Mouse (Mus musculus) WW6 (cell line): Measurements from ENCODE around the gene Fam19a3.
A peak's percentile ranks its signal among the peaks of the same experiment; 100 is the strongest.
"Not testable (repeated sequence)": the region's sequence is repeated elsewhere in the genome, so short reads cannot be mapped to it uniquely, and the experiment has no call there.

ENCODE experiments used
- DNase-seq: peaks from one replicate; pipeline ENCODE4 v3.0.0-alpha.2; 2013; ENCODE audit warnings: low read depth, low spot score

The Fam19a3 gene

GRCm38 (mm10) chr3:104781471-104781903 is at the start of gene Fam19a3:
TSS of gene Fam19a3 (minus strand) at chr3:104781840.
- no peak for DNase-seq

GRCm38 (mm10) chr3:104822413-104822812 is 40.8 kb upstream of the Fam19a3 start:
- no peak for DNase-seq

- DNase-seq, result no peak
Measured at GRCm38 (mm10) chr3:104820426-104820825, 38.8 kb upstream of the Fam19a3 start.

GRCm38 (mm10) chr3:104818749-104819134 is 37.1 kb upstream of the Fam19a3 start:
- DNase-seq, result no peak

- peak; percentile 71 for DNase-seq
Measured at GRCm38 (mm10) chr3:104817991-104818748, 36.5 kb upstream of the Fam19a3 start, which contains the start of gene Mov10. TSS of gene Mov10 (minus strand) at chr3:104818563.

- DNase-seq, result no peak
Measured at GRCm38 (mm10) chr3:104817481-104817990, 35.9 kb upstream of the Fam19a3 start.

- DNase-seq, result no peak
Measured at GRCm38 (mm10) chr3:104816130-104816529, 34.5 kb upstream of the Fam19a3 start.

GRCm38 (mm10) chr3:104815346-104815745 is 33.7 kb upstream of the Fam19a3 start:
- DNase-seq, result no peak

GRCm38 (mm10) chr3:104814746-104815145 is 33.1 kb upstream of the Fam19a3 start:
- DNase-seq, result no peak

- not testable (repeated sequence) for DNase-seq
Measured at GRCm38 (mm10) chr3:104813227-104813626, 31.6 kb upstream of the Fam19a3 start.

GRCm38 (mm10) chr3:104812254-104812653 is 30.6 kb upstream of the Fam19a3 start:
- DNase-seq, result no peak

GRCm38 (mm10) chr3:104811752-104812151 is 30.1 kb upstream of the Fam19a3 start:
- DNase-seq, result no peak

GRCm38 (mm10) chr3:104805539-104805938 is 23.9 kb upstream of the Fam19a3 start:
- no peak for DNase-seq

GRCm38 (mm10) chr3:104804312-104804711 is 22.7 kb upstream of the Fam19a3 start:
- DNase-seq, result no peak

- no peak for DNase-seq
Measured at GRCm38 (mm10) chr3:104801481-104801880, 19.8 kb upstream of the Fam19a3 start.

- DNase-seq, result no peak
Measured at GRCm38 (mm10) chr3:104800681-104801080, 19.0 kb upstream of the Fam19a3 start.

GRCm38 (mm10) chr3:104796430-104797082 is 14.9 kb upstream of the Fam19a3 start:
- DNase-seq, result no peak

GRCm38 (mm10) chr3:104795661-104796340 is 14.2 kb upstream of the Fam19a3 start:
- no peak for DNase-seq

- DNase-seq, result no peak
Measured at GRCm38 (mm10) chr3:104794953-104795470, 13.4 kb upstream of the Fam19a3 start.

- DNase-seq, result peak; percentile 75
Measured at GRCm38 (mm10) chr3:104793871-104794828, 12.5 kb upstream of the Fam19a3 start.
